Mouse (Mus musculus) subcutaneous adipose tissue, adult 2 months (tissue): ENCODE measurements around the gene Ttc13. TPM values are rescaled to one million over a fixed set of nuclear protein-coding genes. Genes with fewer than 3 reads are reported as not detected.

Source experiments
- polyA plus RNA-seq: library from polyadenylated mRNA; depleted of rRNA; stranded (reverse); fragments of >200 nt; gene quantifications from 2 replicates; pipeline ENCODE4 v1.2.3, GENCODE M21; 2012; ENCODE audit warnings: low replicate concordance; rRNA removed

Ttc13 gene
- 28.4 and 30.8 TPM in 2 replicates for polyA plus RNA-seq

GRCm38 (mm10) chr8:124721862-124722515 is at the start of gene Ttc13, which contains the start of gene Arv1:
TSS of gene Ttc13 (minus strand) at chr8:124721983.
TSS of gene Arv1 (plus strand) at chr8:124722139.

GRCm38 (mm10) chr8:124751709-124752173 is 30.0 kb upstream of the Ttc13 start, which contains the start of gene Fam89a:
TSS of gene Fam89a (minus strand) at chr8:124751832.

GRCm38 (mm10) chr8:124663112-124663873 is 58.5 kb downstream of the Ttc13 start, which contains the start of gene 2310022B05Rik:
TSS of gene 2310022B05Rik (minus strand) at chr8:124663369.

Other genes with a start within 250 kb of the Ttc13 start
- 31.1 and 32.8 TPM in 2 replicates for gene Cog2, start 201.2 kb downstream of the Ttc13 start, polyA plus RNA-seq
- gene Agt, start 152.3 kb downstream of the Ttc13 start, polyA plus RNA-seq = 42.8 and 211 TPM in 2 replicates
- gene Capn9, start 145.9 kb downstream of the Ttc13 start, polyA plus RNA-seq = 0.15 and 0.83 TPM in 2 replicates
- 35.1 and 82.0 TPM in 2 replicates for gene 2310022B05Rik, start 58.6 kb downstream of the Ttc13 start, polyA plus RNA-seq
- gene Arv1, start 156 bp upstream of the Ttc13 start, polyA plus RNA-seq = 14.3 and 28.4 TPM in 2 replicates
- gene Fam89a, start 29.8 kb upstream of the Ttc13 start, polyA plus RNA-seq = 1.5 and 5.4 TPM in 2 replicates
- gene Trim67, start 71.1 kb upstream of the Ttc13 start, polyA plus RNA-seq = 0.55 and 3.7 TPM in 2 replicates
- gene Gnpat, start 141.1 kb upstream of the Ttc13 start, polyA plus RNA-seq = 122 and 226 TPM in 2 replicates
- 9.6 and 18.4 TPM in 2 replicates for gene 2810004N23Rik, start 141.1 kb upstream of the Ttc13 start, polyA plus RNA-seq
- 13.5 and 14.4 TPM in 2 replicates for gene Exoc8, start 175.7 kb upstream of the Ttc13 start, polyA plus RNA-seq
- 14.1 and 20.0 TPM in 2 replicates for gene Sprtn, start 175.9 kb upstream of the Ttc13 start, polyA plus RNA-seq
- gene Egln1, start 227.3 kb upstream of the Ttc13 start, polyA plus RNA-seq = 39.3 and 47.7 TPM in 2 replicates